Mouse (Mus musculus) mammary gland, adult 2 months (tissue): ENCODE data around the gene Etv1. TPM values are rescaled to one million over a fixed set of nuclear protein-coding genes. Genes with fewer than 3 reads are reported as not detected.

ENCODE experiments used
- polyA plus RNA-seq: library from polyadenylated mRNA; depleted of rRNA; stranded (reverse); fragments of >200 nt; gene quantifications from 2 replicates; pipeline ENCODE4 v1.2.3, GENCODE M21; 2012; ENCODE audit warnings: low replicate concordance; rRNA removed

Gene Etv1
- polyA plus RNA-seq = 3.2 and 6.0 TPM in 2 replicates

GRCm38 (mm10) chr12:38779186-38779777 is at the start of gene Etv1:
Etv1 (plus strand) TSS chr12:38779380.

